Mouse (Mus musculus): ENCODE measurements at regions not wholly inside any gene's neighbourhood (a gene's known extent, or its start where the extent isn't known, plus 50 kb on each side); places are given as distances from the start of the nearest gene placed in this dataset.

DNA sequence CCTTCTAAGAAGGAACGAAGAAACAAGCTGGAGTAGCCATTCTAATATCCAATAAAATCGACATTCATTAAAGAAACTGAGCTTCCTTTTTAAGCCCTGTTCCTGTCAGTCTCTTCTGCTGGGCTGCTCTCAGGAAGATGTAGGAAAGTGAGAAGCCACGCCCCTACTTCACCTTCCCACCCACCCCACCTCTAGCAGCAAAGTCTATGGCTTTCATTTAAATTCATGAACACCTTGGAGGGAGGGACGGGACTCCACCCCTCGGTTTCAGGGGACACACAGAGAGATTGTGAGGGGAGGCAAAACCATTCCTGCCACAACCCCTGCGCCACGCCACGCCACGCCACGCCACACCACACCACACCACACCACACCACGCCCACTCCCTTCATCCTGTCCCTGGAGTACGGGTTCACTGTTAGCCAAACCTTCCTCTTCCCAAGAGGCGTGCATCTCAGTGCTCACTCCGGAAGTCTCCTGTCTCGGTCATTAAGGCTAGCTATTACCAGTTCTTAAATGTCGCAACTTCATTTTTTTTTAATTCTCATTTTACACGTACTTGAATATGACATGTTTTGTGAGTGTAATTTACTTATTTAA is 132.0 kb upstream of the Mkln1 start:
- no peak for DNase-seq (ENCODE audit: low spot score in 2 of 2)

DNA sequence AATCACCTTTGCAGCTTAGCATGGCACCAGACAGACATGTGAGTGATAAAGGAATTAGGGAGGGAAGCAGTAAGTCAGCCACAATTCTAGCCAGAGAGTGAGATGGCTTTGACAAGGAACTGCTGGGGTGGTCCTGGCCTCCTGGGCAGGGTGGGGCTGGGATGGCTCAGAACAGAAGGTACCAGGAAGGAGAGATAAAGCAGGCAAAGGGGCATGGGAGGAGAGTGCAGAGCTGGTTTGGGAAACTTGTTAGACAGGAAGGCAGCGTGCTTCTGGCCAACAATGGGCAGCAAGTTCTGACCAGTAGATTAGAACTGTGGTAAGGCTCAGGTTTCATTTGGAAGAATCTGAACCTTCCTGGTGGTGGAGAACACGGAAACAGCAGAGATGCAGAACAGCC is 130.5 kb upstream of the Mkln1 start:
- no peak for DNase-seq (ENCODE audit: low spot score in 2 of 2)

GRCm38 (mm10) chr6:31273816-31274215 is 124.7 kb upstream of the Mkln1 start:
- no peak for DNase-seq (ENCODE audit: low spot score in 2 of 2)

DNA sequence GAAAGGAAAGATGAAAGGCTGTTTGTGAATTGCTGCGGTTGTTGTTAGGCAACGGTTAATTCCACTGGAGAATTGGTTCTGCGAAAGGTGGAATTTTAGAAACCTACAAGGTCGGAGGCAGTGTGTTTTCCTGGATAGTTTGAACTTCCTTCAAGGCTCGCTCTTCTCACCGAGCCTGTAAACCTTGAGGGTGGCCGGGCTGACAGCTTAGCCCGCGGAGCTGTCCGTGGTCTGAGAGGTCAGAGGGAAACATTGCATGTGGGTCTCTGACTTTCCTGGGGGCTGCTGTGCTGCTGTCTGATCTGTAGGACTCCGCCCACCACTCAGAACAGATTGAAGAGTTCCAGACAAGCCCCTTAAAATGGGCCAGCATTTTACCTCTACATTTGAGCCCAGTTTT is 124.3 kb upstream of the Mkln1 start:
- DNase-seq (ENCODE audit: low spot score in 2 of 2): no peak

- no peak for DNase-seq (ENCODE audit: low spot score in 2 of 2)
These were observed 120.7 kb upstream of the Mkln1 start for GRCm38 (mm10) chr6:31277792-31278191.

DNA sequence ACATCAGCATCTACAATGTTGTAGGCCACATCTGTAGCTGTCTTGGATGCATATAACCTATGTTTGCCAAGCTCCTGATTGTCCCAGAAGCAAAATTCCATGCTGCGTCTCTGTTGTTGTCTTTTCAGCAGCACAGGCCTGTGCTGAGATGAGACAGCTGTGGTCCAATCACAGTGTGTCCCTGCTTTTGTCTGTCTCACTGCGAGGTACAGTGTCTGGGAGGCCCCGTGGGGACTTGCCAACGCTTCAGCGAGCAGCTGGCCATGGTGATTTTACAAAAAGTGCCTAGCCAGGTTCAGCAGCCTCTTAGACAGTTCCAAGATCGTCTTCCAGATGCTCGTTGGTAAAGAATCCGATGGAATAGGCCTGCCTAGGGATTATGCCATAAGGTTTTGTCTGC is 114.6 kb upstream of the Mkln1 start:
- DNase-seq (ENCODE audit: low spot score in 2 of 2): no peak

DNA sequence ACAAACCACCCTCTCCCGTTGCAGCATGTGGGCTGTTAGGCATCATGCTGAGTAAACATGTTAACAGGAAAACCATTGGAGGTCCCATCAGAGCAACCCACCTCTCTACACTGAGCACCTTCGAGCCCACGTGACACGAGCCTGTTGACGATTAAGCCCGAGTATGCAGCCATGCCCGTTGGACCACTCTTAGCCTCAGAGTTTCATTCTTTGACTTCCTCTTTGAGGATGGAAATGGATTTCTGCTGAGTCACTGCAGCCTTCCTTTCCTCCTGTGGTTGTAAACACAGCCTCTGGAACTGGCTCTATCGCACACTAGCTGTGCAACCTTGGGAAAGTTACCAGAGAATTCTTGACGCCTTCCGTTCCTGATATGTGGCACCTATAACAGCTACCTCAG is 114.1 kb upstream of the Mkln1 start:
- no peak for DNase-seq (ENCODE audit: low spot score in 2 of 2)

DNA sequence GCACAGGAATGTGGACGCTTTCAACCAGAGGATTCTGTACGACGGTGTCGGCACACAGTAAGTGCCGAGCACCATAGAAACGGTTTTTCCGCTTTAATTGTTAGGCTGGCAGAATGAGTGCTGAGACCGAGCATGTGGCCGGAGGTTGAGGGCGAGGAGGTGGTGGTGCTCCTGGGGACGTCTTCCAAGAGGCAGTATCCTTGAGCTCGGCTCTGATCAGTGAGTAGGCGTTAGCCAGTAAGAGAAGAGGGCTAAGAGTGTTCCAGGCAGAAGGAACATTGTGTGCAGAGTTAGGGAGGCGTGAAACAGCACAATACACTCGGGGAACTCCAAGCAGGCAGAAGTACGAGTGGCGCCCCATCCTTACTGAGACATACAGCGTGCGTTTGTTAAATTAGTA is 113.5 kb upstream of the Mkln1 start:
- DNase-seq (ENCODE audit: low spot score in 2 of 2): no peak

DNA sequence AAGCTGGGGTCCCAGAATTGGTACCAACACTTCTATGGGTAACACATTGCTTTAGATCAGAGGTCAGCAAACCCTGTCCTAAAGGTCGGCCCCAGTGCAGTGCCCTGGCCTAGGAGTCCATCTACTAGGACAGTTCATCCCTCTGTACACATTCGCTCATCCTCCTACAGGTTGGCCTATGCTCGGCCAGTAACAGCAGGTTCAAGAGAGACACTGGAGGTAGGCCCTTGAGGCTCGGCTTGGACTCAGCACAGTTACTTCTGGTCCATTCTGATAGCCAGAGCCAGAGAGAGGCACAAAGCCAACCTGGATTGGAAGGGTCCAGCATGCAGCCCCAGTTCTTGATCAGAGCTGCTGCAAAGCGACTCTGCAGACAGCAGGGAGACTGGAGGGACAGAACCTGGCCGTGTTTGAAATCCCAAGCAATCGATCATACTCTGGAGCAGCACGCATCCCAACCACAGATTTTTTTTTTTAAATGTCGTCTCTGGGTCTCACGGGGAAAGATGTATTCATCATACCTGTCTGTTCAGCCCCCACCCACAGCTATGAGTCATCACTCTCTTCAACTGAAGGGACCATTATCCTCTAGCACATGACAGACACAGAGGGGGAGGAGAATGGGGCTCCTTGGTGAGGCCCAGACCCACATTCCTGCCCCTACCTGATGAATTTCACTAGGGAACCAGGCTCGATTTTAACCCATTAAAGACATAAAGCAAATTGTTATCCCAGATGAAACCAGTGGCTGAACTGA is 112.4 kb upstream of the Mkln1 start:
- DNase-seq (ENCODE audit: low spot score in 2 of 2): no peak

- no peak for DNase-seq (ENCODE audit: low spot score in 2 of 2)
These were observed 111.4 kb upstream of the Mkln1 start for GRCm38 (mm10) chr6:31287176-31287575.

DNA sequence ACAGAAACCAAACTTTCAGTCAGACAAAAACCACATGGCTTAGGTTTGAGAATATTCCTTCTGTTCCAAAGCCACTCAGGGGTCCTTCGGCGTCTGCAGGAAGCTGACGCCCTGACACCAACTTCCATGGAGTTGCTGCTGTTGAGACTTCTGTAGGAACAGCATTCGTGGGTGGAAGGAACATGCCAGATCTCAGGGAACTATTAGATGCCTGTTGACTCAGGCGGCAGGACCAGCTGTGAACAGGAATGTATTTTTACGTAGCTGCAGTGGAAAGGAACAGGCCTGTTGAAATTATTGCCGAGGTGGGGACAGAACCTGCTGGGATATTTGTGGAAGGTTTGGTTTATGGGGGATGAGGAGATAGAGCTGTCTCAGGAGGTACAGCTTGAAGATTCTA is 110.8 kb upstream of the Mkln1 start:
- no peak for DNase-seq (ENCODE audit: low spot score in 2 of 2)

DNA sequence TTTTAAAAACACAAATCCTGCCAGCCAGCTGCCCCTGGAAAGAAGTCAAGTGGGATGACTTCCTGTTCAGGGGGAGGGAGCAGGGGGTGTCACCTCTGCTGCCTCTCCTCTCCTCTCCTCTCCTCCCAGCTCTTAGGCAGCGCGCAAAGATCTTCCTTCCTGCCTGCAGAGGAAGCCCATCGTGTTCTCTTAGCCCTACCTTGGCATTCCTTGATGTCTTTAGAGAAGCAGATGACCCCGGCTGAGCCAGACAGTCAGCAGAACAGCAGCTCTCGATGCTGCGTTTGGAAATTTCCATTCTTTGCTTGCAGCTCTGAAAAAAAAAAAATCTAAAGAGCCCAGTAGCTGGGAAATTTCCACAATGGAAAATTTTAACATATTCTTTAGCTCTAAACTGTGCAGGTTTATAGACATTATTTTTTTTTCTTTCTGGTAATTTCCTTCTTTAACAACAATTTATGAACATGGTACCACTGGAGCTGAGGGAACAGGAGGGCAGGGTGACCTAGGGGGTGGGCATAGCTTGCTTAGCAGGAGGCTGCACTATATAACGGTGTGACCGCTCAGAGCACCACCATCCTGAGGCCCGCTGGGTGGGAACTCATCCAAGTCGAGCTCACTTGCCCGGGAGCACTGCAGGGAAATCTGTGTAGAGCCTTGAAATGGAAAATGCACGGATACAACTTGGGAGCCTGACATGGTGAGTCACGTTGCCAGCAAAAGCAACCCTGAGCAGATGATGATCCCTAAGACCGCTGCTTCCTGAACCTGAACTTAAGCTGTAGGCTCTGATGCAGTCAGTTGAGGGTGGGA is 109.9 kb upstream of the Mkln1 start:
- DNase-seq (ENCODE audit: low spot score in 2 of 2): no peak

GRCm38 (mm10) chr6:31289234-31289486 is 109.4 kb upstream of the Mkln1 start:
- no peak for DNase-seq (ENCODE audit: low spot score in 2 of 2)

DNA sequence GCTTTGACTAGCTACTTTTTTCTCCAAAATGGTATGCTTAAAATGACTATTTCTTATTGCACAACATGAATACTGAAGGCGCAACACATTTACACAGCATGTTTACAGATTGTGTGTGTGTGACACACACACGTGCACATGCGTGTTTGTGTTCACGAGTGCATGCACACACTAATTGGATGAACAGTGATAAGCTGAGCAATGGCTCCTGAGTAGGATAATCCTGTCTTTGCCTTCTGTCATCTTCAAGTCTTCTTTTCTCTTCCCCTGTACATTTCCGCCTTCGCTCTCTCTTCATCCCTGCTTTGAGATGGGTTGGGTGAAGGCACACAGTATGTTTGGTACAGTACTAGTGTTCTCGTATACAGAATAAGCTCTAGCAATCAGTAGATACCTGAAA is 106.5 kb upstream of the Mkln1 start:
- DNase-seq (ENCODE audit: low spot score in 2 of 2): no peak

DNA sequence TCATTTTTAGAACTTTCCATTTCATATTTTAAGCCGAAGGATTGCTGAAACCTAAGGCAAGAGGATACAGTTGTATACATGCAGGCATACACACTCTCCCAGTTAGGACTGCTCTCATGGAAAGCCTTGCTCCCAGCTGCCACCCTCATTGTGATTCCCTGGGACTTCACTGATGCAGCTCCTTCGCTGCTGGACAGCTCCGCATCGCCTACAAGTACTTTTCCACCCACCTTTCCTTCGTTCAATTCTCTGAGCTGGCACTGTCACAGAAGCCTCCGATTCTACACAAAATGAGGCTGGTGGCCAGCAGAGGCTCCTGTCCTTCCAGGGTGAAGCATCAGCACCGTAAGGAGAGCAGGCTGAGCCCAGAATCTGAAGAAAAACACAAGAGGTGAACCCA is 105.5 kb upstream of the Mkln1 start:
- no peak for DNase-seq (ENCODE audit: low spot score in 2 of 2)

- no peak for DNase-seq (ENCODE audit: low spot score in 2 of 2)
These were observed 99.1 kb upstream of the Mkln1 start for GRCm38 (mm10) chr6:31299395-31299794.

- no peak for DNase-seq (ENCODE audit: low spot score in 2 of 2)
These were observed 92.8 kb upstream of the Mkln1 start for GRCm38 (mm10) chr6:31305736-31306135.

- no peak for DNase-seq (ENCODE audit: low spot score in 2 of 2)
These were observed 91.4 kb upstream of the Mkln1 start for GRCm38 (mm10) chr6:31307047-31307633.

DNA sequence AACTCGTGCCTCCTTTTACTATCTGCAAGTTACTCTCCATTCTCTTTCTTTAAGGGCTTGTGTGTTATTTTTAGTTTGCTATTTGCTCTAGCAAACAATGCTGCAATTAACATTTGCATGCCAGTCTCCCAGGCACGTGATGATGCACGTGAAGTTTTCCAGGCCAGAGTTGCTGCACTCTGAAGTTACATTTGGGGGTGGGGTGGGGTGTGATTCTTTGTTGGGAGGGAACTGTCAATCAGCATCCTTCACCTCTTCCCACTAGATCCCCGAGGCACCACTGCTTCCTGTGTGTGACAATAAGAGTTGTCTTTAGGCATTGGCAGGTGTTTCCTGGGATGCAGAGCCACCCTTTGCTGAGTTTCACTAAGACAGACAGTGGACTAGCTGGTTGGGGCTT is 90.6 kb upstream of the Mkln1 start:
- DNase-seq (ENCODE audit: low spot score in 2 of 2): no peak

- no peak for DNase-seq (ENCODE audit: low spot score in 2 of 2)
These were observed 87.9 kb upstream of the Mkln1 start for GRCm38 (mm10) chr6:31310660-31311059.

DNA sequence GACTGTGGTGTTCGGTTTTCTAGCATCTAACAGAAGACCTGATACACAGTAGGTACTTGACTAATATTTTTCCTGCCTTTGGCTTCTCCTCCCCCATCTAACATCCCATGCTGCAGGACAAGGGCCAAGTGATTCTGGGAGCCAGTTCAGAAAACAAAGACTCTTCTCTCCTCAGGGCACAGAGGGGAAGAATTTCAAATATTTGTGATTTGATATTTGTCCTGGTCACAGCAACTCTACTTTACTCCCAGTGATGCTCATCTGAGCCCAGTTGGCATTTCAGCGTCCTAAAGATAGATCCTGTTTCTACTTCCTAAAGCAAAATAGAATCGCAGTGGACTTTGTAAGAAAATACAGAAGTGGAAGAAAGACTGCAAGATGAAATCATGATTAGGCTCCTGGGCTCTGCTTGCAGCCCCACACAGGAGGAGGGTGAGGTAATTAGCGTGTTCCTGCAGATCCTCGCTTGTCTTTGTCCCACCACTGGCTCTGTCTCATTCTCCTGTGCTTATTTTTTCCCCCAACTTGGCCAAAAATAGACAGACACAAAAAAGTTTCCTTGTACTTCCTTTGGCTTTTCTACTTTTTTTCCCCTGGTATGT is 84.6 kb upstream of the Mkln1 start:
- DNase-seq (ENCODE audit: low spot score in 2 of 2): no peak

GRCm38 (mm10) chr6:31317741-31318225 is 80.8 kb upstream of the Mkln1 start:
- no peak for DNase-seq (ENCODE audit: low spot score in 2 of 2)

Data from spleen, postnatal 10 days (tissue).